Mouse (Mus musculus): ENCODE data around the gene Pomp. TPM values are rescaled to one million over a fixed set of nuclear protein-coding genes. Genes with fewer than 3 reads are reported as not detected.
"Not testable (repeated sequence)": the region's sequence is repeated elsewhere in the genome, so short reads cannot be mapped to it uniquely, and the experiment has no call there.

The Pomp gene
- polyA plus RNA-seq, 1 experiment, result 93.2 TPM

- no peak for DNase-seq (ENCODE audit: low read depth)
Measured at GRCm38 (mm10) chr5:147850194-147850593, 10.1 kb upstream of the Pomp start.

GRCm38 (mm10) chr5:147860076-147860448 lies 199 bp upstream of the Pomp start:
- DNase-seq (ENCODE audit: low read depth), result no peak

GRCm38 (mm10) chr5:147868674-147869073 lies 8.4 kb downstream of the Pomp start:
- no peak for DNase-seq (ENCODE audit: low read depth)

- no peak for DNase-seq (ENCODE audit: low read depth)
Measured at GRCm38 (mm10) chr5:147869568-147869967, 9.3 kb downstream of the Pomp start.

- DNase-seq (ENCODE audit: low read depth), result no peak
Measured at GRCm38 (mm10) chr5:147870296-147870695, 10.0 kb downstream of the Pomp start.

GRCm38 (mm10) chr5:147871091-147871820 lies 11.0 kb downstream of the Pomp start:
- DNase-seq (ENCODE audit: low read depth), result no peak

- DNase-seq (ENCODE audit: low read depth), result no peak
Measured at GRCm38 (mm10) chr5:147874491-147875065, 14.3 kb downstream of the Pomp start.

GRCm38 (mm10) chr5:147875210-147875609 lies 14.9 kb downstream of the Pomp start:
- no peak for DNase-seq (ENCODE audit: low read depth)

- DNase-seq (ENCODE audit: low read depth), result no peak
Measured at GRCm38 (mm10) chr5:147877520-147877919, 17.3 kb downstream of the Pomp start.

- no peak for DNase-seq (ENCODE audit: low read depth)
Measured at GRCm38 (mm10) chr5:147879971-147880682, 19.9 kb downstream of the Pomp start.

- DNase-seq (ENCODE audit: low read depth), result no peak
Measured at GRCm38 (mm10) chr5:147883581-147883980, 23.3 kb downstream of the Pomp start.

- DNase-seq (ENCODE audit: low read depth), result no peak
Measured at GRCm38 (mm10) chr5:147888313-147889297, 28.3 kb downstream of the Pomp start.

GRCm38 (mm10) chr5:147892735-147893134 lies 32.5 kb downstream of the Pomp start:
- no peak for DNase-seq (ENCODE audit: low read depth)

GRCm38 (mm10) chr5:147893143-147893542 lies 32.9 kb downstream of the Pomp start:
- DNase-seq (ENCODE audit: low read depth), result no peak

GRCm38 (mm10) chr5:147893766-147894454 lies 33.6 kb downstream of the Pomp start:
- no peak for DNase-seq (ENCODE audit: low read depth)

GRCm38 (mm10) chr5:147894455-147895076 lies 34.3 kb downstream of the Pomp start, which contains the start of gene Slc46a3:
Gene Slc46a3 (minus strand): TSS chr5:147894815.
- no peak for DNase-seq (ENCODE audit: low read depth)

GRCm38 (mm10) chr5:147895436-147896198 lies 35.4 kb downstream of the Pomp start:
- DNase-seq (ENCODE audit: low read depth), result no peak

- DNase-seq (ENCODE audit: low read depth), result not testable (repeated sequence)
Measured at GRCm38 (mm10) chr5:147896501-147896900, 36.2 kb downstream of the Pomp start.

- no peak for DNase-seq (ENCODE audit: low read depth)
Measured at GRCm38 (mm10) chr5:147898254-147898653, 38.0 kb downstream of the Pomp start.

Measured in gonadal fat pad, adult 2 months (tissue).